Mouse (Mus musculus) left cerebral cortex, postnatal 25 days (tissue): ENCODE measurements around the gene Trim75. TPM values are rescaled to one million over a fixed set of nuclear protein-coding genes. Genes with fewer than 3 reads are reported as not detected.

ENCODE experiments used
- DNase-seq, 2 experiments: peaks; one replicate each; pipeline ENCODE4 v3.0.0; 2022; ENCODE audit warnings: low spot score in 2 of 2, mixed read lengths in 1 of 2
- intact Hi-C: fragments of 180-260 bp; cut with DNase I; formaldehyde crosslinking; loops from one replicate; pipeline ENCODE4 v1.15.1; 2025
- total RNA-seq, 2 experiments: library from RNA; stranded (reverse); gene quantifications; 2 replicates each; pipeline ENCODE4 v1.2.3; 2021

Gene Trim75
- total RNA-seq, 2 experiments from 2014 or later = not detected

DNA sequence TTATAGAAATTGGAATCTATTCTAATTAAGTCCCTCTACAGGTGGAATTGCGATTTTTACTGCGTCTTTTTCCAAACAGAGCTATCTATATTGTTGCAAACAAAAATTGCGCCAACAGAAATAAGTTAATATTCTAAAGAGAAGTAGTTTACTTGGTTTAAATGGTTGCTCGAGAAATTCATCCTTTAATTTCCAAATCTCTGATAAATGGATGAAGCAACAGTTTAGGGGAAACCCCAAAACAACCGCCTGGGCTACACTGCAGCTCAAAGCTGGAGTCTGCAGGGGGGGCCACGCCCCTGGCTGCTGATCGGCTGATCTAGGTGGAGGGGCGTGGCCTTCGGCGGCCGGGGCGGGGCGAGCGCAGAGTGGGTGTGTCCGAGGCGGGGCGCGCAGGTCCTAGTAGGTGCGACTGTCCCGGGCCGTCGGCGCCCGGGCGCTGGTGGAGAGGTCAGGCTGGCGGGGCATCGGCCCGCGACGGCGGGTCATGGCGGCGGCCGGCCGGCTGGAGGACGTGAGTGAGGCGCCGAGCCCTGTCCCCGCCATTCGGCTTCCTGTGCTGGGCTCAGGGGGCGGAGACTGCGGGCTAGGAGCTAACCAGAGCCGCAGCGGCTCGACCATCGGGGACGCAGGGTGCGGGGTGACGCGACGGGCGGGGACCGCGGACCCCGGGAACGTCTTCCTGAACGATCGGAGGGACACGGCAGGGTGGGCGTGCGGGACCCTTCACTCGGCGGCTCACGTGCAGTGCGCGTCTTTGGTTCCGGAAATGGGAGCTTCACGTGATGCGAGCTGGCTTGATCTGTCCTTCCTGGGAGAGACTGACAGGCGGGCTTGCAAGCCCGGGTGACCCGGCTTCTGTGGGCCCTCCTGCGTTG, 40.6 kb downstream of the Trim75 start, which contains the start of gene Tmem192:
Gene Tmem192, plus strand, starts transcription at position 366 of the 878 bp plus-strand sequence.
- intact Hi-C loops = loop anchor here (10.0 kb wide), 1 partner anchor 212 kb away; the partner anchor contains the start of gene Msmo1
- peak; percentile 94 for DNase-seq

DNA sequence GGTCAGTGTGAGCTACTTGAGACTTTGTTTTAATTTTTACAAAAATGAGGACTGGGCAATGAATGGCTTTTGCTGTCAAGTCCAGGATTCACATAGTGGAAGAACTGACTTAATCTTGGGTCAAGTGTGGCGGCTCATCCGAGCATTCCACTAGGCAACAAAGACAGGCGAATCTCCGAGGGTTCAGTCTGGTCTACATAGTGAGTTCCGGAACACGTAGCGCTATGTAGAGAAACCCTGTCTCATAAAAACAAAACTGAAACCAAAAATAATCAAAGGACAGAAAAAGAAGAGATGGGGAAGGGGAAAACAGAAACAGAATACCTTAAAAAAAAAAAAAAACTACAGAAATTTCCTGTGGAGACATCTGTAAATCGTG, 41.2 kb downstream of the Trim75 start:
- intact Hi-C loops = loop anchor here (10.0 kb wide), 1 partner anchor 212 kb away; the partner anchor contains the start of gene Msmo1
- DNase-seq = no peak

DNA sequence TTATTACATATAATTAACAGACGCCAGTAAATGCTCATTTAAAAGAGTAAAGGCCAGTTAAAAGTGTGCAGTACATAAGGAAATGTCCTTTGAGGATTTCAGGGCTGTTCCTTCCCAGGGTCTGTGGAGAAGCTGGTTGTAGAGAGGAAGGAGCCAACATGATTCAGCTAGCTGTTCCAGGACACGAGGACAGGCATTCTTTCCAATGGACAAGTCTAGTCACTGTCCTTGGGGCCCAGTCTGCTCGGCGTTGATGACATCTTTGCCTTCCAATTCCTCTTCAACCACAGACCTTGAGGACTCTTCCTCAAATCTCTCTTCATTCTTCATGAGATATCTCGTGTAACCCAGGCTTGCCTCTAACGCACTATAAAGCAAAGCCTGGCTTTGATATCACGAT, 42.0 kb downstream of the Trim75 start:
- intact Hi-C loops = loop anchor here (10.0 kb wide), 1 partner anchor 211 kb away; the partner anchor contains the start of gene Msmo1
- no peak for DNase-seq

DNA sequence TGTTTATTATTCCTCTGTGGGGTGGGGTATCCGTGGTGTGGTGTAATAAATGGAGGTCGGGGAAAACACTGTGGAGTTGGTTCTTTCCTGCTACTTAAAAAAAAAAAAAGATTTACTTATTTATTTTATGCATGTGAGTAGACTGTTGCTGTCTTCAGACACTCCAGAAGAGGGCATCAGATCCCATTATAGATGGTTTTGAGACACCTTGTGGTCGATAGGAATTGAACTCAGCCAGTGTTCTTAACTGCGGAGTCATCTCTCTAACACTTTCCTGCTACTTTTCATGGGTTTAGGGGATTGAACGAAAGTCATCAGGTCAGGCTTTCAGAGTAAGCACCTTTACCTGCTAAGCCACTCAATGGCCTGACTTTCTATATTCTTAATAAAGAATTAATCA, 42.8 kb downstream of the Trim75 start:
- intact Hi-C loops = loop anchor here (5.0 to 10.0 kb wide), 2 partner anchors 98 to 210 kb away; partner anchors contain the start of gene Msmo1
- no peak for DNase-seq

DNA sequence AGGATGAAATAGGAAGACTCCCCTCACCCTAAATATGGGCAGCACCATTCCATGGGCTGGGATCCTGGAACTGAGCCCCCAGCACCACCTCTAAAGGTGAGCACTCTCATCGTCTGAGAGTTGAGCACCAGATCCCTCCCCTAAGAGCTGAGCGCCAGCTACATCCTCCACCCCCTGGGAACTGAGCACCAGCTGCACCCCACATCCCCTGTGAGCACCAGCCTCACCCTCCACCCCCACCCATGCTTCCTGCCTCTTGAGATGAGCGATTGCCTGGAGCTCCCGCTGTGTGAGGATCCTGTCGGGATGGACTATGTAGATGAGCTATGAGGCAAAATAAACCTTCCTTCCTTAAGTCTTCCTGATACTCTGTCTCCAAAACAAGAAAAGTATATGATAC, 44.7 kb downstream of the Trim75 start:
- peak in 1 of 2 experiments; percentile 40 for DNase-seq
- intact Hi-C loops = loop anchor here (5.0 to 10.0 kb wide), 2 partner anchors 96 to 208 kb away; partner anchors contain the start of gene Msmo1

DNA sequence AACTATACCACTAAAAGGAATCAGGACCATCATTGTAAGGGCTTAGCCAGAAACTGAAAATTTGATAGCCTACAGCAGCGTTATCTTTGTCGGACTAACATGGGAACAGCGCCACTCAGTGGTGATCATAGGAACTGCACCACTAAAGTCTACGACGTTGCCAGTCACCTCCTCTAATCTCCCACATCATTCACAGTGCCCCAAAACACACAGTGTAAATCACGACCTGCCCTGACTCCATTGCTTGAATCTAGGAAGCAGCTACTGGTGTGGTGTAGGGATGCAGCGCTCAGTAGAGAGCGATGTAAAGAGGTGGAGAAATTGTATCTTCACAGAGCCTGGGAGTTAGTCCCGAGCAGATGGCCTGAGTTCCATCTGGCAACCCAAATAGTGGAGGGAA, 46.1 kb downstream of the Trim75 start:
- intact Hi-C loops = loop anchor here (2.0 to 10.0 kb wide), 4 partner anchors 94 to 323 kb away; partner anchors contain the start of gene Msmo1
- peak; percentile 83 to 88 for DNase-seq

DNA sequence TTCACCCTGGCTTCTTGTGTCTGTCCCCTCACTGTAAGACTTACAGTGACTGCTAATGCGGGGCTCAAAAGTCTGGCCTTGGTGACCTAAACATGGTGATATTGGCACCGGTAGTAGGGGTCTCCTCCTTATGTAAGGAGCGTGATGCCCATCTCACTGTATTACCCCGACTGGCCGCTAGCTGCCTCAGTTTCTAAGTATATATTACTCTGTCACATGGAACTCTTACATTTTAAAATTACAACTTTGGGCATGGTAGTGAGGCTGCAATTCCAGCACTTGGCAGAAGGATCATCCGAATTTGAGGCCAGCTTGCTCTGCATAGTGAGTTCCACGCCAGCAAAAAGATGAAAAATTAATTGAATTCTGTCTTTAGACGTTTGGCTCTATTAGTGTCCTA, 46.6 kb downstream of the Trim75 start:
- no peak for DNase-seq
- intact Hi-C loops = loop anchor here (2.0 to 10.0 kb wide), 4 partner anchors 94 to 322 kb away; partner anchors contain the start of gene Msmo1

DNA sequence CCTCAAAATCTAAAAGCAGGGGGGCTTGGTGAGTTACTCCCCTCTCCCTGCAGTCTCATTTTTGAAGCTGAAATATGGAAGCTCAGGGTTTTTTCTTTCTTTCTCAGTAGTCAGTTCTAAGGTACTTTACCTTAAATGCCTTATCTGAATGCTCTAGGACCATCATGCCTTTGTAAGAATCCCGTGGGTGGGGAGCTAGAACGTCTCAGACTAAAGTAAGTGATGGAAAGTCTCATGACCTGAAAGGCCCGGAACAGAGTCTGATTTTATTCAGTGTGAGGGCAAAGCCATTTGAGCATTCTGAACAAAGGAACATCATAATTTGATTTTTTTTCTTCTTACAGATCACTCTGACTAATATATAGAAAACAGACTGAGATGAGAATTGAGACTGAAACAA, 52.6 kb downstream of the Trim75 start:
- intact Hi-C loops = no loop called here
- no peak for DNase-seq

Other genes with a start within 250 kb of the Trim75 start
- gene Klhl2, start 137.8 kb downstream of the Trim75 start, total RNA-seq = 100 to 1,000 TPM; 153 to 175 TPM
- 10 to 100 TPM; 20.7 to 24.9 TPM for gene Tmem192, start 40.6 kb downstream of the Trim75 start, total RNA-seq
- not detected for gene Trim61, start 30.7 kb upstream of the Trim75 start, total RNA-seq
- not detected for gene Trim60, start 30.8 kb upstream of the Trim75 start, total RNA-seq
- gene Apela, start 49.5 kb upstream of the Trim75 start, total RNA-seq = not detected
- gene Gm10663, start 87.2 kb upstream of the Trim75 start, total RNA-seq = not detected
- gene BC030870, start 141.7 kb upstream of the Trim75 start, total RNA-seq = not detected